Mouse (Mus musculus): Measurements from ENCODE around the gene Lamtor1. TPM values are rescaled to one million over a fixed set of nuclear protein-coding genes. Genes with fewer than 3 reads are reported as not detected.
A peak's percentile ranks its signal among the peaks of the same experiment; 100 is the strongest.

The Lamtor1 gene
- polyA plus RNA-seq, 1 experiment from 2014 or later: 161 TPM

- TF ChIP-seq CTCF (IDR thresholded peaks at IDR 0.05; ENCODE audit: low read depth): no peak
- WGBS: 63% methylated on average over 9 of the region's 9 CpGs
- DNase-seq: no peak
These were observed 23.1 kb upstream of the Lamtor1 start for GRCm38 (mm10) chr7:101882413-101883154.

GRCm38 (mm10) chr7:101884160-101884559 is 21.5 kb upstream of the Lamtor1 start:
- H3K9ac ChIP-seq: no peak overlapping the region
- no peak overlapping the region for H3K4me3 ChIP-seq (ENCODE audit: low read depth, low read length)
- no peaks in the 10 kb centered on the region for H3K4me1 ChIP-seq (ENCODE audit: insufficient read depth)
- 95% methylated on average over 4 of the region's 4 CpGs for WGBS
- H3K27ac ChIP-seq (ENCODE audit: low read depth): no peak overlapping the region
- no peak overlapping the region for H3K4me2 ChIP-seq
- no peak for TF ChIP-seq CTCF (IDR thresholded peaks at IDR 0.05; ENCODE audit: low read depth)
- no peak for ATAC-seq (ENCODE audit: insufficient read depth)
- DNase-seq: no peak
- H3K9me3 ChIP-seq (ENCODE audit: low read depth, low read length): no peaks in the 10 kb centered on the region
- H3K36me3 ChIP-seq (ENCODE audit: insufficient read depth): no peaks in the 10 kb centered on the region
- H3K27me3 ChIP-seq (ENCODE audit: insufficient read depth, low read length): no peaks in the 10 kb centered on the region

More at GRCm38 (mm10) chr7:101882413-101883154, 23.1 kb upstream of the Lamtor1 start:
- no peak overlapping the region for H3K27ac ChIP-seq (ENCODE audit: low read depth)
- H3K9me3 ChIP-seq (ENCODE audit: low read depth, low read length): no peaks in the 10 kb centered on the region
- ATAC-seq (ENCODE audit: insufficient read depth): no peak
- no peak overlapping the region; the same call in 1 of the 2 replicates for H3K9ac ChIP-seq
- H3K27me3 ChIP-seq (ENCODE audit: insufficient read depth, low read length): no peaks in the 10 kb centered on the region
- no peaks in the 10 kb centered on the region for H3K4me1 ChIP-seq (ENCODE audit: insufficient read depth)
- no peaks in the 10 kb centered on the region for H3K36me3 ChIP-seq (ENCODE audit: insufficient read depth)
- no peak overlapping the region for H3K4me2 ChIP-seq
- no peak overlapping the region for H3K4me3 ChIP-seq (ENCODE audit: low read depth, low read length)

- Histone ChIP-seq H3K9me3 (ENCODE audit: low read depth, low read length) (no peaks in the 10 kb centered on the region), H3K4me1 (ENCODE audit: insufficient read depth) (no peaks in the 10 kb centered on the region), H3K27me3 (ENCODE audit: insufficient read depth, low read length) (no peaks in the 10 kb centered on the region), H3K4me3 (ENCODE audit: low read depth, low read length) (no peak overlapping the region), H3K27ac (ENCODE audit: low read depth) (no peak overlapping the region), H3K9ac (no peak overlapping the region), H3K4me2 (no peak overlapping the region), H3K36me3 (ENCODE audit: insufficient read depth) (no peaks in the 10 kb centered on the region)
- no peak for TF ChIP-seq CTCF (IDR thresholded peaks at IDR 0.05; ENCODE audit: low read depth)
- ATAC-seq (ENCODE audit: insufficient read depth) (no peak), DNase-seq (no peak)
- 80% methylated on average over 6 of the region's 6 CpGs for WGBS
These were observed 19.4 kb upstream of the Lamtor1 start for GRCm38 (mm10) chr7:101886274-101886673.

GRCm38 (mm10) chr7:101888460-101888859 is 17.2 kb upstream of the Lamtor1 start:
- no peak for ATAC-seq (ENCODE audit: insufficient read depth)
- WGBS: 73% methylated on average over 4 of the region's 4 CpGs

GRCm38 (mm10) chr7:101895695-101896094 is 10.0 kb upstream of the Lamtor1 start:
- 30% methylated on average over 9 of the region's 9 CpGs for WGBS
- no peak for ATAC-seq (ENCODE audit: insufficient read depth)

More at GRCm38 (mm10) chr7:101888460-101888859, 17.2 kb upstream of the Lamtor1 start:
- no peak overlapping the region for H3K4me3 ChIP-seq (ENCODE audit: low read depth, low read length)
- H3K4me1 ChIP-seq (ENCODE audit: insufficient read depth): no peaks in the 10 kb centered on the region
- TF ChIP-seq CTCF (IDR thresholded peaks at IDR 0.05; ENCODE audit: low read depth): no peak
- no peaks in the 10 kb centered on the region for H3K9me3 ChIP-seq (ENCODE audit: low read depth, low read length)
- no peak overlapping the region for H3K9ac ChIP-seq
- H3K4me2 ChIP-seq: no peak overlapping the region
- DNase-seq: no peak
- no peaks in the 10 kb centered on the region for H3K27me3 ChIP-seq (ENCODE audit: insufficient read depth, low read length)
- H3K36me3 ChIP-seq (ENCODE audit: insufficient read depth): no peaks in the 10 kb centered on the region
- no peak overlapping the region for H3K27ac ChIP-seq (ENCODE audit: low read depth)

GRCm38 (mm10) chr7:101896104-101897066 is 9.3 kb upstream of the Lamtor1 start:
- no peaks in the 10 kb centered on the region for H3K27me3 ChIP-seq (ENCODE audit: insufficient read depth, low read length)
- no peak for TF ChIP-seq CTCF (IDR thresholded peaks at IDR 0.05; ENCODE audit: low read depth)
- H3K4me1 ChIP-seq (ENCODE audit: insufficient read depth): no peaks in the 10 kb centered on the region; the same call in 1 of the 2 replicates
- peak overlapping the region; percentile 65 for H3K9ac ChIP-seq
- peak overlapping the region; percentile 56 for H3K4me3 ChIP-seq (ENCODE audit: low read depth, low read length)
- H3K4me2 ChIP-seq: peak overlapping the region; percentile 66
- H3K36me3 ChIP-seq (ENCODE audit: insufficient read depth): peaks cover 6% of the 10 kb centered on the region; the same call in 1 of the 2 replicates
- H3K27ac ChIP-seq (ENCODE audit: low read depth): peak overlapping the region; percentile 94
- DNase-seq (peak; percentile 99), ATAC-seq (ENCODE audit: insufficient read depth) (peak; percentile 98)
- under 1% methylated on average over 57 of the region's 57 CpGs for WGBS
- H3K9me3 ChIP-seq (ENCODE audit: low read depth, low read length): no peaks in the 10 kb centered on the region

More at GRCm38 (mm10) chr7:101895695-101896094, 10.0 kb upstream of the Lamtor1 start:
- Histone ChIP-seq H3K4me1 (ENCODE audit: insufficient read depth) (no peaks in the 10 kb centered on the region; the same call in 1 of the 2 replicates), H3K4me2 (peak overlapping the region; percentile 66), H3K27me3 (ENCODE audit: insufficient read depth, low read length) (no peaks in the 10 kb centered on the region), H3K9me3 (ENCODE audit: low read depth, low read length) (no peaks in the 10 kb centered on the region), H3K9ac (peak overlapping the region; percentile 33; the same call in 1 of the 2 replicates), H3K27ac (ENCODE audit: low read depth) (no peak overlapping the region), H3K4me3 (ENCODE audit: low read depth, low read length) (peak overlapping the region; percentile 56), H3K36me3 (ENCODE audit: insufficient read depth) (peaks cover 6% of the 10 kb centered on the region; the same call in 1 of the 2 replicates)
- DNase-seq: peak; percentile 28
- no peak for TF ChIP-seq CTCF (IDR thresholded peaks at IDR 0.05; ENCODE audit: low read depth)
